Mouse (Mus musculus) adrenal gland, adult (tissue): ENCODE data around the gene Pdhb.

Experiments used
- DNase-seq, 2 experiments: peaks; one replicate each; pipeline ENCODE4 v3.0.0; 2022 to 2023; ENCODE audit warnings: low spot score in 1 of 2; ENCODE audit not compliant: inconsistent age in 2 of 2

The Pdhb gene

GRCm38 (mm10) chr14:8191331-8191965 is 18.6 kb upstream of the Pdhb start:
- DNase-seq, result no peak

DNA sequence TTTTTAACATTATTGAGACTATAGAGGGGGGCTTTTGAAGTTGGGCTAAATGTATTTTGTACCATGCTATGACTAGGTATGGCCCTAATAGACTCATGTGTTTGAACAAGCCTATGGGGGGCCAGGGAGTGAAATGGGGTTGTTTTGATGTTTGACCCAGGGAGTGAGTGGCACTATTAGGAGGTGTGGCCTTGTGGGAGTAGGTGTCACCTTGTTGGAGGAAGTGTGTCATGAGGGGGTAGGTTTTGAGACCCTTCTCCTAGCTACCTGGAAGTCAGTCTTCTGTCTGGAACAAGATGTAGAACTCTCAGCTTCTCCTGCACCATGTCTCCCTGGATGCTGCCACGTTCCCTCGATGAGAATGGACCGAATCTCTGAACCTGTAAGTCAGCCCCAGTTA is 17.7 kb upstream of the Pdhb start:
- no peak for DNase-seq

GRCm38 (mm10) chr14:8186278-8187045 is 13.6 kb upstream of the Pdhb start:
- DNase-seq, result peak; percentile 73 to 81

GRCm38 (mm10) chr14:8183330-8183729 is 10.5 kb upstream of the Pdhb start:
- no peak for DNase-seq

- no peak for DNase-seq
Measured at GRCm38 (mm10) chr14:8180371-8181035, 7.7 kb upstream of the Pdhb start.

DNA sequence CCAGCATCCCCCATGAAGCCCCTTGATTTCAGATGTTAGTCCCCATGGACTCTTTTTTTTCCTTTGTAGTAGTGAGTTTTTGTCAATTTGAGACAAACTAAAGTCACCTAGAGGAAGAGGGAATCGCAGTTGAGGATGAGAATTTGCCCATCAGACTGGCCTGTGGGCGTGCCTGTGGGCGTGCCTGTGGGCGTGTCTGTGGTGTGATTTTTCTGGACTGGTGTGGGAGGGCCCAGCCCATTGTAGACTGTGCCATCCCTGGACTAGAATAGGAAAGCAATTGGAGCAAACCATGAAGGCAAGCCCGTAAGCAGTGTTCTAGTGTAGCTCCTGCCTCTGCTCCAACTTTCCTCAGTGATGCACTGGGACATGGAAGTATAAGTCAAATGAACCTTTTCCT is 3.4 kb upstream of the Pdhb start:
- peak in 1 of 2 experiments; percentile 63 for DNase-seq

DNA sequence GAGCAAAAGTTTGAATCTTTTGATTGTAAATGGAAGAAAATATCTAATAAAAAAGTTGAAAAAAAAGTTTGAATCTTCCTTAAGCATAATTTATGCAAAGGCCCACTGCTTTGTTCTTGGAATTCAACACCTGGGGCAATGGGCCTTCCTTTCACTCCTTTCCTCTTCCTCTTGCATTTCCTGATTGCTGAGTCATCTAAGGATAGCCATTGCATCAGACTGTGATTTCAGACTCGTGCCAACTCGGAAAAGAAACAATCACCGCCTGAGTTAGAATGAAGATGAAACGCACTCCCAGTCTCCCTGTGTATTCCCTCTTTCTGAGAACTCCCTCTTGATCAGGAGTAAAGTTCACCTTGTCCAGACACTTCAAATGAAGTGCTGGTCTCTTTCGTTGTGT is 1.8 kb upstream of the Pdhb start:
- DNase-seq, result peak in 1 of 2 experiments; percentile 70

GRCm38 (mm10) chr14:8173542-8174250 is 871 bp upstream of the Pdhb start:
- peak; percentile 34 to 44 for DNase-seq

GRCm38 (mm10) chr14:8164463-8164862 is 8.4 kb downstream of the Pdhb start:
- DNase-seq, result no peak

- DNase-seq, result peak in 1 of 2 experiments; percentile 64
Measured at GRCm38 (mm10) chr14:8161777-8162176, 11.0 kb downstream of the Pdhb start.

- DNase-seq, result peak in 1 of 2 experiments; percentile 72
Measured at GRCm38 (mm10) chr14:8159141-8159540, 13.7 kb downstream of the Pdhb start.

- DNase-seq, result peak; percentile 43 to 68
Measured at GRCm38 (mm10) chr14:8158721-8159120, 14.1 kb downstream of the Pdhb start.

DNA sequence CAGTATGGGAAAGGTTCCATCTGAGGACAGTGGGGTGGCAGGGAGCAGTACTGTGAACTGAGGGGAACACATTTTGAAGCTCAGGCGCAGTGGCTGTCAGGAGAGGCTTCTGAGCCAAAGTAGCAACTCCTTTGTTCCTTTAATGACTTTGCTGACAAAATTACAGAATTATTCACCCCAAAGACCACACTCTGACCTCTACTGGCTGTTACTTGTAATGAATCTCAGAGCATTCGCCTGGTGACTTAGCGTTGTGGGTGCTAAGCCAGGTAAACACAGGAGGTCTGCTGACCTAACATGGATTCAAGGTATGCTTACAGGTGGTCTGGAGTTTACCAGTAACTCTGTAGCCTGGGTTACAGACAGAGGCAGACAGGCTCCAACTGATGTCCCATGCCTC is 15.9 kb downstream of the Pdhb start:
- DNase-seq, result peak in 1 of 2 experiments; percentile 40

DNA sequence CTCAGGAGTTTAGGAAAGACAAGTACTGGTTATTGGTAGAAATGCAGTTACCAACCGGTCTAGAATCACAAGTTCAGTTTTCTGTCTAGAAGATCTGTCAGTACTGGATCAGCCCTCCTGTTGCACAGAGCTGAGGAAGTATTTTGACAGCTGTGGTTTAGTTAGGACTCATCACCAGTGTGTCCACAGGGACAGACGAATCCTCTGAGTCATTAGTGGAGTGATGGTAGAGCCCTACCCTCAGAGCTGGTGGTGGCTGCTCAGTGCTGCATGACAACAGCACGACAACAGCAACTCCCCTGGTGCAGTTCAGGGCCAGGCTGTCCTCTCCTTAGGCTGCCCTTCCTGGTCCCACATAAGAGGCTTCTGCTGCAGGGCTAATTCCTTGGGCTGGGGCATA is 18.8 kb downstream of the Pdhb start:
- DNase-seq, result peak; percentile 35 to 45

- DNase-seq, result no peak
Measured at GRCm38 (mm10) chr14:8151757-8152156, 21.1 kb downstream of the Pdhb start.

DNA sequence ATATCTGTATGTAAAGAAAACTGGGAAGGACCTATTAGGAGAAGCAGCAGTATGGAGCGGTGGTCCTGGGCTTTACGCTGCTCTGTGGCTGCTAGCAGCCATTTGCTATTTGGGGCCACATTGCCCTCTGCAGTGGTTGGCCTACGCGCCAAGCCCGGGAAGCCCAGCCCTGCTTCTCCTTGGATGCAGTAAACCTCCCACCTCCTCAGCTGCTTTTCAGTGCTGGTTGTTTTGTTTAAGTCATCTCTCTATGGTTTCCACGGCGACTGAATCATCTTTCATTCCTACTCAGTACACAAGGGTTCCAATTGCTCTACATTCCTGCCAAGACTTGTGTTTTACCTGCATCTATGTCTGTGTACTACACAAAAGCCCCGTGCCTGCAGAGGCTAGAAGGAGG is 24.0 kb downstream of the Pdhb start:
- DNase-seq, result no peak

DNA sequence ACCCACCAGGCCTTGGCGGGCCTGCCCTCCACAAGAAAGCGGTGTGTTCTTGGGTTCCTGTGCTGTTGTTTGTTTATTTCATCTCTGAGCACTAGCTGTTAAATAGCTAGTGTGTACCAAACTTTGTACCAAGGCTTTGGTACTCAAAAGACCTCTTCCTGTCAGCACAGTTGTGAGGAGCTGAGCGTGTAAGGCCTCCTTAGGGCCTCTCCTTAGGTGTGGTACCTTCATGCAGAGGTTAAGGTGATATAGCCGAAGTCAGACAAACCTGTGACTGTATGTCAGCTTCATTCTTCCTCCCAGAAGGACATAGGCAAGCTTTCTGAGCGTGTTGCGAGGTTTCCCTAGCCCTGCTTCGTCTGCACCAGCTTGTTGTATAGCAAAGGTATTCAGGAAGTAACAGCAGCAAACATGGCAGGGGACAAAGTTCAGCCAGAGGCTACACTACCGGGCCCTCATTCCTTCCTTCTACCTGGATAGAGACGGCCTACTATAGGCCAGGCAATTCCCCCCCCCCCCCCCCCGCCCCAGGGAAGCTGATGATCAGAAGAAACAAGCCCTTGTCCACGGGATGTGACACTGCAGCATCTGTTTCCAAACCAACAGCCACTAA is 26.1 kb downstream of the Pdhb start:
- DNase-seq, result no peak

GRCm38 (mm10) chr14:8145594-8146558 is 26.9 kb downstream of the Pdhb start:
- no peak for DNase-seq

DNA sequence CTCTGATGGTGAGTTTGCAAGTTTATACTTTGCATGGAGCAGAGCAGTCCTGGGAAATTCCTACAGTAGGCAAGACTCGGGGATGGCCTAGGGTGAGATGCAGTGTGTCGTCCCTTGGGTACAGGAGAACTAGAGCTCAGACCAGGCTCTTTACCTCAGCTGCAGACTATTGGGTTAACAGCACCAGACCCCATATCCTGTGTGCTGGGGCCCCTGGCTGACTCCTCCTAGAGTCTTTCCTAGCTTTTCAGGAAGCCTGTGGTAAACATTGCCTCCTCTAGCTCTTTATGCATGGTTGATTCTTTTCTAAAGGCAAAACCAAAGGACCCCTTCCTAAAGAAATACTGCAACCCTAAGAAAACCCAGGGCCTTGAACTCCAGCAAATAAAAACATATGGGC is 31.7 kb downstream of the Pdhb start:
- DNase-seq, result no peak
